Mouse (Mus musculus): ENCODE data around the gene Ssty1.
"Not testable (repeated sequence)": the region's sequence is repeated elsewhere in the genome, so short reads cannot be mapped to it uniquely, and the experiment has no call there.

DNA sequence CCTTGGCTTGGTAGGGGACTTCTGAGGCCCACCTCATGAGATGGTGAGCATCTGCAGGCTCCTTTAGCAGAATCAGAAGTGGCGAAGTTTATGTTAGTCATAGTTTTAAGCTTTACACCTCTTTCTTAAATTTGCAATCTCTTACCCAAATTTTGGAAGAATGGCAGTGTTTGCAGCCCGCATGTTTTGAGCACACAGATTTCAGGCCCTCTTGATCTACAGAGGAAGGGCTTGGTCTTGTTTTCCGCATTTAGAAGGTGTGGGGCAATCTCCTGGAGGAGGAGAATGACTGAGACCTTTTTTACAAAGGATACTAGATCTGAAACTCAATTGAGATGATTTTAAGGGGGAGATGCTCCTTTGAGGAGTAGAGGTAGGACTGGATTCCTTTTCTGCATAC, 27.2 kb upstream of the Ssty1 start, which contains the start of gene Gm21764:
- TF ChIP-seq CTCF (IDR thresholded peaks at IDR 0.05; ENCODE audit: insufficient read depth, low read length); POLR2A (IDR thresholded peaks at IDR 0.05; ENCODE audit: borderline replicate concordance, extremely low read depth, low read depth, low read length): not testable (repeated sequence)
